Mouse (Mus musculus): ENCODE measurements around the gene Olfr1344. TPM values are rescaled to one million over a fixed set of nuclear protein-coding genes. Genes with fewer than 3 reads are reported as not detected.
"Not testable (repeated sequence)": the region's sequence is repeated elsewhere in the genome, so short reads cannot be mapped to it uniquely, and the experiment has no call there.

Olfr1344 gene
- polyA plus RNA-seq, 1 experiment from 2014 or later, result 0.22 TPM

- H3K4me1 ChIP-seq (replicated peaks; ENCODE audit: control insufficient read depth, insufficient read depth, low read length), result peaks cover 5% of the 10 kb centered on the region
- no peak for ATAC-seq
- H3K27me3 ChIP-seq (replicated peaks; ENCODE audit: control insufficient read depth, insufficient read depth, low read length), result no peaks in the 10 kb centered on the region
- H3K9ac ChIP-seq (replicated peaks; ENCODE audit: low read depth, low read length), result no peak overlapping the region
- 31% methylated on average over 2 of the region's 2 CpGs for WGBS
- H3K4me3 ChIP-seq (replicated peaks; ENCODE audit: low read length), result no peak overlapping the region
- H3K4me2 ChIP-seq (ENCODE audit: low read length), result no peak overlapping the region
- no peaks in the 10 kb centered on the region for H3K36me3 ChIP-seq (ENCODE audit: control insufficient read depth, insufficient read depth)
- H3K27ac ChIP-seq (ENCODE audit: low read length), result no peak overlapping the region
- H3K9me3 ChIP-seq (ENCODE audit: control insufficient read depth, low read length), result 0 out of 2 replicates have a peak, but pooled peaks cover 5% of the 10 kb centered on the region
Measured at GRCm38 (mm10) chr7:6430342-6430741, 8.1 kb upstream of the Olfr1344 start.

DNA sequence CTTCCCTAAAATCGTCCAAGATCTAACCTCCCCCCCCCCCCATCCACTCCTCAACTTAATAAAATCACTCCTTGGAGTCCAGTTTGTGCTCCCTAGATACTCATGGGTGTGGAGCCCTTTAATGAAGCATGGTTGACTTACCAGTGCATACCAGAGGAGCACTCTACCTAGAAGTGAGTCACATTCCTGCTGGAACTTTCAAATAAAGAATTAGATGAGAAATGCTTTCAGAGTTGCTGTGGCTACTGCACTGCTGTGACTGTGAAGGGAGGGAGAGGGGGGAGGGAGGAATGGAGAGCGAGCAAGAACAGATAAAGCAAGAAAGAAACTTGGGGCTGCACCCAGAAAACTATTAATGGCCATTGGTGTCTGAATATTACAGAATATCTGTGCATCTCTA, 2.7 kb downstream of the Olfr1344 start:
- Histone ChIP-seq H3K4me2 (ENCODE audit: low read length) (no peak overlapping the region), H3K4me1 (replicated peaks; ENCODE audit: control insufficient read depth, insufficient read depth, low read length) (no peaks in the 10 kb centered on the region), H3K27ac (ENCODE audit: low read length) (no peak overlapping the region), H3K4me3 (replicated peaks; ENCODE audit: low read length) (no peak overlapping the region), H3K9me3 (ENCODE audit: control insufficient read depth, low read length) (no peaks in the 10 kb centered on the region), H3K9ac (replicated peaks; ENCODE audit: low read depth, low read length) (no peak overlapping the region), H3K27me3 (replicated peaks; ENCODE audit: control insufficient read depth, insufficient read depth, low read length) (no peaks in the 10 kb centered on the region), H3K36me3 (ENCODE audit: control insufficient read depth, insufficient read depth) (no peaks in the 10 kb centered on the region)
- WGBS, result 65% methylated on average over 2 of the region's 2 CpGs
- ATAC-seq, result no peak

GRCm38 (mm10) chr7:6447771-6448170, 9.3 kb downstream of the Olfr1344 start:
- Histone ChIP-seq H3K9ac (replicated peaks; ENCODE audit: low read depth, low read length) (no peak overlapping the region), H3K9me3 (ENCODE audit: control insufficient read depth, low read length) (no peaks in the 10 kb centered on the region), H3K27me3 (replicated peaks; ENCODE audit: control insufficient read depth, insufficient read depth, low read length) (no peaks in the 10 kb centered on the region), H3K27ac (ENCODE audit: low read length) (no peak overlapping the region), H3K4me1 (replicated peaks; ENCODE audit: control insufficient read depth, insufficient read depth, low read length) (no peaks in the 10 kb centered on the region), H3K36me3 (ENCODE audit: control insufficient read depth, insufficient read depth) (no peaks in the 10 kb centered on the region), H3K4me2 (ENCODE audit: low read length) (no peak overlapping the region), H3K4me3 (replicated peaks; ENCODE audit: low read length) (no peak overlapping the region)
- WGBS, result 90% methylated on average over 5 of the region's 5 CpGs
- no peak for ATAC-seq

DNA sequence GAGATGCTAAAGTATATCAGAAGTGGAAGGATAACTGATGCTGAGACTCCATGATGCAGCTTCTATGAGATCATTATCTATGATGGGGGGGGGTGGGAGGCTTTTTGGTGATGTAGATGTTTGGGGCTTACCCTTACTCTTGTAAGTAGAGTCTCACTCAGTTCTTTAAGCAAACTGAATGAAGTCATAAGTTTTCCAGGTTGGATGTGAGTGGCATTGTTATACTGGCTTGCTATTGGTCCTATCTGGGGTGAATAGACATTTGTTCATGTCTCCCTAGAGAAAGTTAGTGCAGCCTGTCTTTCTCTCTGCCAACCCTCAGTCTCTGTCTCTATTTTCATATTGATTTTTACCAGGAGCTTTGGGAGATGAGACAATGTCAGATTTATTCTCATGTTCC, 17.4 kb downstream of the Olfr1344 start, which contains the start of gene Olfr1336:
Gene Olfr1336 (plus strand): TSS at position 301 of the 400 bp plus-strand sequence.
- ATAC-seq, result no peak
- no peaks in the 10 kb centered on the region for H3K27me3 ChIP-seq (replicated peaks; ENCODE audit: control insufficient read depth, insufficient read depth, low read length)
- no peak within 1 kb of the TSS for H3K4me2 ChIP-seq (ENCODE audit: low read length)
- no peaks in the 10 kb centered on the region for H3K36me3 ChIP-seq (ENCODE audit: control insufficient read depth, insufficient read depth)
- H3K9ac ChIP-seq (replicated peaks; ENCODE audit: low read depth, low read length), result no peak within 1 kb of the TSS
- no peak within 1 kb of the TSS for H3K4me3 ChIP-seq (replicated peaks; ENCODE audit: low read length)
- H3K4me1 ChIP-seq (replicated peaks; ENCODE audit: control insufficient read depth, insufficient read depth, low read length), result no peaks in the 10 kb centered on the region
- H3K27ac ChIP-seq (ENCODE audit: low read length), result no peak within 1 kb of the TSS
- H3K9me3 ChIP-seq (ENCODE audit: control insufficient read depth, low read length), result no peaks in the 10 kb centered on the region; the same call in 1 of the 2 replicates

- no peaks in the 10 kb centered on the region for H3K36me3 ChIP-seq (ENCODE audit: control insufficient read depth, insufficient read depth)
- H3K27ac ChIP-seq (ENCODE audit: low read length), result no peak overlapping the region
- H3K9ac ChIP-seq (replicated peaks; ENCODE audit: low read depth, low read length), result no peak overlapping the region
- no peaks in the 10 kb centered on the region for H3K4me1 ChIP-seq (replicated peaks; ENCODE audit: control insufficient read depth, insufficient read depth, low read length)
- H3K27me3 ChIP-seq (replicated peaks; ENCODE audit: control insufficient read depth, insufficient read depth, low read length), result no peaks in the 10 kb centered on the region
- no peak for ATAC-seq
- no peaks in the 10 kb centered on the region; the same call in 1 of the 2 replicates for H3K9me3 ChIP-seq (ENCODE audit: control insufficient read depth, low read length)
- 55% methylated on average over 3 of the region's 3 CpGs for WGBS
- H3K4me3 ChIP-seq (replicated peaks; ENCODE audit: low read length), result no peak overlapping the region
- H3K4me2 ChIP-seq (ENCODE audit: low read length), result no peak overlapping the region
Measured at GRCm38 (mm10) chr7:6456399-6456798, 17.9 kb downstream of the Olfr1344 start.

DNA sequence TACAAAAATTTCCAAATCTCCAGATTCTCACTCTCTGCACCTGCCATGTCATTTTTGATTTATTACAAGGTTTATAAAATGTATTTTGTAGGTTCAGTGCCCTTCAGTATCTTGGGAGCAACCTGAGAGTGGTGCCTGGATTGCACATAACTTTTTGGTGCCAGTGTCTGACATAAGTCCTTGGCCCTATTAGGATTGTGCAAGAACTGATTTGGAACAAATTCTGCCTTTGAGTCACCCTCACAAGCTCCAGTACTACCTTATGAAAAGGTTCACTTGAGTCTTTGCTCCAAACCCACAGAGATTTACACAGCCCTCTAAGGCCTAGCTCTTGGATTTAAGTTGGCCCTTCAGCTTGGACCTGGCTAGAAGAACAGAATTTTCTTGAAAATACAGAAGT, 28.5 kb downstream of the Olfr1344 start, which contains the start of gene Olfr1346:
Gene Olfr1346 (plus strand): TSS at position 151 of the 400 bp plus-strand sequence.
- Histone ChIP-seq H3K4me2 (ENCODE audit: low read length) (no peak within 1 kb of the TSS), H3K9ac (replicated peaks; ENCODE audit: low read depth, low read length) (no peak within 1 kb of the TSS), H3K4me3 (replicated peaks; ENCODE audit: low read length) (no peak within 1 kb of the TSS), H3K27ac (ENCODE audit: low read length) (no peak within 1 kb of the TSS), H3K27me3 (replicated peaks; ENCODE audit: control insufficient read depth, insufficient read depth, low read length) (no peaks in the 10 kb centered on the region), H3K4me1 (replicated peaks; ENCODE audit: control insufficient read depth, insufficient read depth, low read length) (no peaks in the 10 kb centered on the region), H3K9me3 (ENCODE audit: control insufficient read depth, low read length) (no peaks in the 10 kb centered on the region; the same call in 1 of the 2 replicates), H3K36me3 (ENCODE audit: control insufficient read depth, insufficient read depth) (no peaks in the 10 kb centered on the region)
- ATAC-seq, result no peak

DNA sequence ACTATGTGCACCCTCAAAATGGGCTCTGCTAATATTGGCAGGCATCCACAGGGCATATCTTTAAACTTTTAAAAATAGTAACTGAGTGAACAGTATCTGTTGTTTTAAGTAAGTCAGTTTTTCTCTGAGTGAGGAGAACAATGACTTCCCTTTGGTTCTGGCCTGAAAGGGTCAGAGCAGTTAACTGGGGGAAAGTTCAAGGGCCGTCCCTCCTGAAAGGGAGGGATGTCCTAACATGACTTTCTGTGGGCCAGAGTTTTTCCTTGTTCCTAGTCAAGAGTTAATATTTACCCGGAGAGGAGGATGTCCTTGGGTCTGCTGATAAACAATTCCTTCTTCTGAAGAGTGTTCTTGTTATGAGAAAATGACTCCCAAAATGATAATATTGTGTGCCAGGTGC, 39.1 kb downstream of the Olfr1344 start:
- ATAC-seq; H3K9me3 ChIP-seq (ENCODE audit: control insufficient read depth, low read length); H3K4me3 ChIP-seq (replicated peaks; ENCODE audit: low read length); H3K36me3 ChIP-seq (ENCODE audit: control insufficient read depth, insufficient read depth); H3K9ac ChIP-seq (replicated peaks; ENCODE audit: low read depth, low read length); H3K4me2 ChIP-seq (ENCODE audit: low read length); H3K4me1 ChIP-seq (replicated peaks; ENCODE audit: control insufficient read depth, insufficient read depth, low read length); H3K27ac ChIP-seq (ENCODE audit: low read length); H3K27me3 ChIP-seq (replicated peaks; ENCODE audit: control insufficient read depth, insufficient read depth, low read length): not testable (repeated sequence)
- WGBS, result 90% methylated on average over 2 of the region's 2 CpGs

DNA sequence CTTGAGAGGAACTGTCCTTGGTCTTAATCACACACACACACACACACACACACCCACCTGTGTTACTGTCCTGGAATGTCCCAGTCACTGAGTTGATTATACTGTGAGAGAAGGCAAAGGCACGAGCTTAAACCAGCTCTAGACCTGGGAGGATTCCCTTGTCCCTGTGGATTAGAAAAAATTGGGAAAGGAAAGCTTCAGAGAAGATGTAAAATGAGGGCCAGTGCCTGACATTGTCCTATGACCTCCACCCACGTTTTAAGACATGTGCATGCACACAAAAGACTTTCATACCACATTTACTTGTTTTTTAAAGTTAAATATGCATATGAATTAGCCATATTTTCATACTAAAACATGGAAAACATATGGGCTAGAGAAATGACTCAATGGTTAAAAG, 48.4 kb downstream of the Olfr1344 start, which contains the start of gene Olfr5:
Gene Olfr5 (minus strand): TSS at position 101 of the 400 bp plus-strand sequence.
- ATAC-seq, result no peak
- Histone ChIP-seq H3K4me2 (ENCODE audit: low read length) (no peak within 1 kb of the TSS), H3K27me3 (replicated peaks; ENCODE audit: control insufficient read depth, insufficient read depth, low read length) (no peaks in the 10 kb centered on the region), H3K36me3 (ENCODE audit: control insufficient read depth, insufficient read depth) (no peaks in the 10 kb centered on the region), H3K4me1 (replicated peaks; ENCODE audit: control insufficient read depth, insufficient read depth, low read length) (no peaks in the 10 kb centered on the region), H3K9me3 (ENCODE audit: control insufficient read depth, low read length) (no peaks in the 10 kb centered on the region), H3K4me3 (replicated peaks; ENCODE audit: low read length) (no peak within 1 kb of the TSS), H3K9ac (replicated peaks; ENCODE audit: low read depth, low read length) (no peak within 1 kb of the TSS), H3K27ac (ENCODE audit: low read length) (no peak within 1 kb of the TSS)
- 40% methylated on average over 2 of the region's 2 CpGs for WGBS

Measured in forebrain, embryonic 16.5 days (tissue).